Mouse (Mus musculus): Measurements from ENCODE around the gene Gm42715. TPM values are rescaled to one million over a fixed set of nuclear protein-coding genes. Genes with fewer than 3 reads are reported as not detected.

The Gm42715 gene
- polyA plus RNA-seq, 1 experiment, result 25.1 TPM

DNA sequence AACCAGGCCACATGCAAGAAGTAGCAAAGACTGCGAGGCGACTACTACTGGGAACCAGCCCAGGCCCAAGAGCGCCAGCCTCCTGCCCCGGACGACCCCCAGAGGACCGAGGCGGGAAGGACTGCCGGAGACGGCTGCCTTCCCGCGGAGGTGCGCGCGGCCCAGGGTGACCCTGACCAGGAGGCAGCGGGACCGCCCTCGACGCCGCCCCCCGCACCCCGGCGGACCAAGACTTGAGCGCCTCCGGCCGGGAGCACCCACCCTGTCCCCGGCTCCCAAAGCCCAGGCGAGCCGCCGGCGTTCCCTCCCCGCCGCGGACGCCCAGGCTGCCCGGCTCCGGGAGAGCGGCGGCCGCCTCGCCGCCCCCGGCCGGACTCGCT lies 95.1 kb downstream of the Gm42715 start:
- Histone ChIP-seq H3K4me1 (peaks cover 27% of the 10 kb centered on the region), H3K27me3 (replicated peaks) (peaks cover 28% of the 10 kb centered on the region), H3K9me3 (peaks cover 8% of the 10 kb centered on the region; the same call in 1 of the 2 replicates), H3K4me3 (replicated peaks) (peak overlapping the region; percentile 93), H3K36me3 (replicated peaks; ENCODE audit: low read length) (peaks cover 35% of the 10 kb centered on the region)
- TF ChIP-seq GATA1 (IDR thresholded peaks at IDR 0.05; ENCODE audit: borderline replicate concordance, low read length) (no peak), FLI1 (IDR thresholded peaks at IDR 0.05; ENCODE audit: low read length) (no peak)

DNA sequence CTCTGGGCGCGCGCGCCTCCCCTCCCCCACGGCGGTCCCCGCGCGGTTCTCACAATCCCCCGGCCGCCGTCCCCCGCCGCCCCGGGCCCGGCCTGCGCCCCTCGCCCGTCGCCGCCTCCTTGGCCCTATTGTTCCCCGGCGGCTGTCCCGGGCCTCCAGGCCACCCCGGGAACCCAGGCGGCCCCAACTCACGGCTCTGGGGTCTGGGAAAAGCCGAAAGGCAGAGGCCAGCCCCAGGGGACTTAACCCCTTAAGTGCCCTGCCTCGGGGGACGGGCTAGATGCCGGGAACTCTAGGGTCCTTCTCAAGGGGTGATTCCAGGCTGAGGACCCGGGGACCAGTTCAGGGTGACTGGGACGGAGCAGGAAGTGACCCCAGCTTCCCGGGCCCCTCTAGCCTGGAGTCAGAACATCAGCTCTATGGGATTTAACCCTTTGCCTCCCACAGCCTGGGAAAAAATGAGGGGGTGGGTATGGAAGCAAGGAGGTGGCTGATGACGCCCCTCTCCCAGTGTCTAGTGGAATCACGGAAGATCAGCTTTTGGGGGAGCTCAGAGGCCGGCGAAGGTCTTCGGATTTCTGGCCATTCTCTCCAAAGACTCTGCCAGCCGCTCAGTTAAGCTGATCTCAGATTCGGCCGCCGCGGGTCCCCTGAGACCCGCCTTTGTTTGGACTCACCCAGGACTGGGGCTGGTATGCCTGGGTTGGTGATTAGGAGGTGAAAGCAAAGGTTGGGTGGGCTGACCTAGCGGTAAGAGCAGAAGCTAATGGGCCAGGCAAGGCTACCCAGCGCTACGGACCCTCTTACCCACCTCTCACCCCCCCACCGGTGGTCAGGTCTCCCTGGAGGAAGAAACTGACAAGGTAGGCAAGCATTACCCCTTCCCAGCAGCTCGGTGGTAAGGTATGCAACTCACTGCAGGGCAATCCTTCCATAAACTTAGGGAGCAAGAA lies 95.8 kb downstream of the Gm42715 start, which contains the start of gene Zfp629:
TSS of gene Zfp629 (minus strand) at position 907 of the 953 bp plus-strand sequence.
- Histone ChIP-seq H3K9me3 (peaks cover 8% of the 10 kb centered on the region; the same call in 1 of the 2 replicates), H3K4me1 (peaks cover 27% of the 10 kb centered on the region), H3K36me3 (replicated peaks; ENCODE audit: low read length) (peaks cover 30% of the 10 kb centered on the region), H3K4me3 (replicated peaks) (peak within 1 kb of the TSS; percentile 93), H3K27me3 (replicated peaks) (peaks cover 28% of the 10 kb centered on the region)
- TF ChIP-seq FLI1 (IDR thresholded peaks at IDR 0.05; ENCODE audit: low read length) (no peak), GATA1 (IDR thresholded peaks at IDR 0.05; ENCODE audit: borderline replicate concordance, low read length) (no peak)

DNA sequence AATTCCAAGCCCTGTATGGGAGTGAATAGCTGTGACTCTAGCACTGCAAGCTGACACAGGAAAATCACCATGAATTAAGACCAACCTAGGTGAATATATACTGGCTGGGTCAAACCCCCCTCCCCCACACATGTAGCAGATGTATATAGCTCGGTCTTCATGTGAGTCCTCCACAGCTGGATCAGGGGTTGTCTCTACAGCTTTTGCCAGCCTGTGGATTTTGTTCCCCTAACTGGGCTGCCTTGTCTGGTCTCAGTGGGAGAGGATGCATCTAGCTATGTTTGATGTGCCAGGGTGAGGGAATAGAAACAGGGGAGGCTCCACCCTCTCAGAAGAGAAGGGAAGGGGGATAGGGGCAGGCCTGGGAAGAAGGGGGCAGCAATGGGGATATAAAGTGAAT lies 97.0 kb downstream of the Gm42715 start:
- Histone ChIP-seq H3K36me3 (replicated peaks; ENCODE audit: low read length) (peaks cover 18% of the 10 kb centered on the region), H3K4me3 (replicated peaks) (no peak overlapping the region), H3K4me1 (peaks cover 27% of the 10 kb centered on the region), H3K9me3 (peaks cover 7% of the 10 kb centered on the region; the same call in 1 of the 2 replicates), H3K27me3 (replicated peaks) (peaks cover 28% of the 10 kb centered on the region)
- no peak for TF ChIP-seq GATA1 (IDR thresholded peaks at IDR 0.05; ENCODE audit: borderline replicate concordance, low read length)

Other genes starting within 250 kb of the Gm42715 start
- gene Sephs2, start 245.5 kb upstream of the Gm42715 start, polyA plus RNA-seq (2012; ENCODE audit: insufficient read depth, low replicate concordance), result 32.9 and 41.0 TPM in 2 replicates
- 11.2 and 21.5 TPM in 2 replicates for gene Itgal, start 223.3 kb upstream of the Gm42715 start, polyA plus RNA-seq (2012; ENCODE audit: insufficient read depth, low replicate concordance)
- gene Zfp768, start 174.0 kb upstream of the Gm42715 start, polyA plus RNA-seq (2012; ENCODE audit: insufficient read depth, low replicate concordance), result 21.5 and 31.6 TPM in 2 replicates
- gene Zfp747, start 143.5 kb upstream of the Gm42715 start, polyA plus RNA-seq (2012; ENCODE audit: insufficient read depth, low replicate concordance), result 0.73 TPM in 1 of 2 replicates, not detected in the other
- gene 9130019O22Rik, start 132.4 kb upstream of the Gm42715 start, polyA plus RNA-seq (2012; ENCODE audit: insufficient read depth, low replicate concordance), result 0.07 and 1.7 TPM in 2 replicates
- 5.5 TPM in 1 of 2 replicates, not detected in the other for gene E430018J23Rik, start 126.0 kb upstream of the Gm42715 start, polyA plus RNA-seq (2012; ENCODE audit: insufficient read depth, low replicate concordance)
- gene Zfp764, start 112.8 kb upstream of the Gm42715 start, polyA plus RNA-seq (2012; ENCODE audit: insufficient read depth, low replicate concordance), result 0.32 TPM in 1 of 2 replicates, not detected in the other
- 12.3 and 25.6 TPM in 2 replicates for gene Zfp688, start 97.5 kb upstream of the Gm42715 start, polyA plus RNA-seq (2012; ENCODE audit: insufficient read depth, low replicate concordance)
- gene Zfp689, start 70.4 kb upstream of the Gm42715 start, polyA plus RNA-seq (2012; ENCODE audit: insufficient read depth, low replicate concordance), result 4.4 and 12.0 TPM in 2 replicates
- gene Prr14, start 60.0 kb upstream of the Gm42715 start, polyA plus RNA-seq (2012; ENCODE audit: insufficient read depth, low replicate concordance), result 83.1 and 177 TPM in 2 replicates
- gene Fbrs, start 40.4 kb upstream of the Gm42715 start, polyA plus RNA-seq (2012; ENCODE audit: insufficient read depth, low replicate concordance), result 237 and 322 TPM in 2 replicates
- gene Srcap, start 7.6 kb upstream of the Gm42715 start, polyA plus RNA-seq (2012; ENCODE audit: insufficient read depth, low replicate concordance), result 4.0 and 9.1 TPM in 2 replicates
- 0.34 TPM in 1 of 2 replicates, not detected in the other for gene Tmem265, start 41.8 kb downstream of the Gm42715 start, polyA plus RNA-seq (2012; ENCODE audit: insufficient read depth, low replicate concordance)
- 19.1 and 27.2 TPM in 2 replicates for gene Phkg2, start 53.8 kb downstream of the Gm42715 start, polyA plus RNA-seq (2012; ENCODE audit: insufficient read depth, low replicate concordance)
- gene Ccdc189, start 69.0 kb downstream of the Gm42715 start, polyA plus RNA-seq (2012; ENCODE audit: insufficient read depth, low replicate concordance), result 23.5 and 28.8 TPM in 2 replicates
- gene Rnf40, start 69.2 kb downstream of the Gm42715 start, polyA plus RNA-seq (2012; ENCODE audit: insufficient read depth, low replicate concordance), result 14.7 and 20.8 TPM in 2 replicates
- 2.9 TPM in 1 of 2 replicates, not detected in the other for gene Zfp629, start 96.2 kb downstream of the Gm42715 start, polyA plus RNA-seq (2012; ENCODE audit: insufficient read depth, low replicate concordance)
- gene Bcl7c, start 189.3 kb downstream of the Gm42715 start, polyA plus RNA-seq (2012; ENCODE audit: insufficient read depth, low replicate concordance), result 52.6 and 165 TPM in 2 replicates
- gene Ctf1, start 193.2 kb downstream of the Gm42715 start, polyA plus RNA-seq (2012; ENCODE audit: insufficient read depth, low replicate concordance), result not detected in 2 replicates
- not detected in 2 replicates for gene Ctf2, start 212.6 kb downstream of the Gm42715 start, polyA plus RNA-seq (2012; ENCODE audit: insufficient read depth, low replicate concordance)
- 54.6 and 102 TPM in 2 replicates for gene Fbxl19, start 225.0 kb downstream of the Gm42715 start, polyA plus RNA-seq (2012; ENCODE audit: insufficient read depth, low replicate concordance)